Mouse (Mus musculus): ENCODE results near the gene Zfp383. TPM values are rescaled to one million over a fixed set of nuclear protein-coding genes. Genes with fewer than 3 reads are reported as not detected.

The Zfp383 gene
- polyA plus RNA-seq (2012; rRNA removed): 9.7 and 16.0 TPM in 2 replicates

GRCm38 (mm10) chr7:29908130-29908950 is at the start of gene Zfp383:
Gene Zfp383 (plus strand): TSS chr7:29908223.

GRCm38 (mm10) chr7:29859532-29860517 is 48.2 kb upstream of the Zfp383 start, which contains the start of gene Zfp420:
Gene Zfp420 (plus strand): TSS chr7:29859979.

GRCm38 (mm10) chr7:29905966-29906681 is 1.9 kb upstream of the Zfp383 start, which contains the start of gene Zfp27:
Gene Zfp27 (minus strand): TSS chr7:29906572.

GRCm38 (mm10) chr7:29953513-29954401 is 45.7 kb downstream of the Zfp383 start, which contains the start of gene Zfp74:
Gene Zfp74 (minus strand): TSS chr7:29954089.

Other genes with a start within 250 kb of the Zfp383 start
- 0.02 and 0.10 TPM in 2 replicates for gene Catsperg2, start 181.2 kb upstream of the Zfp383 start, polyA plus RNA-seq (2012; rRNA removed)
- 10.6 and 12.1 TPM in 2 replicates for gene Zfp84, start 139.7 kb upstream of the Zfp383 start, polyA plus RNA-seq (2012; rRNA removed)
- gene Zfp30, start 124.2 kb upstream of the Zfp383 start, polyA plus RNA-seq (2012; rRNA removed): 7.7 and 9.1 TPM in 2 replicates
- 12.5 and 13.4 TPM in 2 replicates for gene Zfp790, start 92.1 kb upstream of the Zfp383 start, polyA plus RNA-seq (2012; rRNA removed)
- 6.7 and 7.2 TPM in 2 replicates for gene Zfp940, start 54.6 kb upstream of the Zfp383 start, polyA plus RNA-seq (2012; rRNA removed)
- gene Zfp420, start 48.2 kb upstream of the Zfp383 start, polyA plus RNA-seq (2012; rRNA removed): 7.7 and 12.2 TPM in 2 replicates
- gene Zfp27, start 1.7 kb upstream of the Zfp383 start, polyA plus RNA-seq (2012; rRNA removed): 10.5 and 13.5 TPM in 2 replicates
- gene Zfp74, start 45.9 kb downstream of the Zfp383 start, polyA plus RNA-seq (2012; rRNA removed): 11.8 and 12.0 TPM in 2 replicates
- gene Zfp568, start 75.7 kb downstream of the Zfp383 start, polyA plus RNA-seq (2012; rRNA removed): 14.7 and 24.0 TPM in 2 replicates
- 7.2 and 7.6 TPM in 2 replicates for gene Zfp14, start 143.2 kb downstream of the Zfp383 start, polyA plus RNA-seq (2012; rRNA removed)
- 3.7 and 4.0 TPM in 2 replicates for gene Zfp82, start 164.7 kb downstream of the Zfp383 start, polyA plus RNA-seq (2012; rRNA removed)
- gene Gm26920, start 182.2 kb downstream of the Zfp383 start, polyA plus RNA-seq (2012; rRNA removed): 0.67 and 0.83 TPM in 2 replicates
- gene Zfp566, start 182.3 kb downstream of the Zfp383 start, polyA plus RNA-seq (2012; rRNA removed): 9.4 and 11.1 TPM in 2 replicates
- gene Zfp260, start 186.6 kb downstream of the Zfp383 start, polyA plus RNA-seq (2012; rRNA removed): 42.7 and 66.9 TPM in 2 replicates
- 6.6 and 7.4 TPM in 2 replicates for gene Zfp382, start 213.7 kb downstream of the Zfp383 start, polyA plus RNA-seq (2012; rRNA removed)

Measured in central nervous system, embryonic 11.5 days (tissue).